Mouse (Mus musculus) heart, embryonic 12.5 days (tissue): ENCODE measurements around the gene Gsta2. TPM values are rescaled to one million over a fixed set of nuclear protein-coding genes. Genes with fewer than 3 reads are reported as not detected.

Source experiments
- ATAC-seq: fragments of 200-750 bp; cut with Nextera tagmentation; 2 replicates; pipeline ENCODE4 v1.8.0; 2017; ENCODE audit warnings: moderate TSS enrichment, moderate library complexity; ENCODE audit not compliant: insufficient number of reproducible peaks, low FRiP score
- H3K27ac ChIP-seq: fragments of 300-500 bp; sonication (generic); 2 replicates; pipeline ENCODE4 v1.5.1; 2016; ENCODE audit warnings: mild to moderate bottlenecking, moderate library complexity; ENCODE audit not compliant: poor library complexity, severe bottlenecking
- H3K27me3 ChIP-seq: fragments of 300-500 bp; sonication (generic); replicated peaks from 2 replicates; pipeline ENCODE4 v1.6.1; 2016; ENCODE audit warnings: mild to moderate bottlenecking, moderate library complexity
- H3K36me3 ChIP-seq: fragments of 300-500 bp; sonication (generic); 2 replicates; pipeline ENCODE4 v1.6.1; 2016; ENCODE audit warnings: mild to moderate bottlenecking, moderate library complexity
- H3K4me1 ChIP-seq: fragments of 300-500 bp; sonication (generic); replicated peaks from 2 replicates; pipeline ENCODE4 v1.6.1; 2016; ENCODE audit warnings: mild to moderate bottlenecking
- H3K4me2 ChIP-seq: fragments of 300-500 bp; sonication (generic); 2 replicates; pipeline ENCODE4 v1.6.1; 2016; ENCODE audit warnings: mild to moderate bottlenecking, moderate library complexity
- H3K4me3 ChIP-seq: fragments of 300-500 bp; sonication (generic); 2 replicates; pipeline ENCODE4 v1.5.1; 2016; ENCODE audit warnings: mild to moderate bottlenecking
- H3K9ac ChIP-seq: fragments of 300-500 bp; sonication (generic); 2 replicates; pipeline ENCODE4 v1.6.1; 2016; ENCODE audit warnings: mild to moderate bottlenecking, moderate library complexity
- H3K9me3 ChIP-seq: fragments of 300-500 bp; sonication (generic); replicated peaks from 2 replicates; pipeline ENCODE4 v1.6.1; 2016; ENCODE audit warnings: mild to moderate bottlenecking, moderate library complexity
- WGBS: fragments of 180-500 bp; shearing (Covaris S2); methylation state at CpG from one replicate; pipeline ENCODE4 v1.1.7; 2016; 5-methylcytosine and 5-hydroxymethylcytosine counted together
- polyA plus RNA-seq: library from polyadenylated mRNA; unstranded; fragments of >200 nt; fragmentation: Nextera tagmentation; extraction: Ambion mirVana; gene quantifications from 2 replicates; pipeline ENCODE4 v1.2.1, GENCODE M21; 2016

The Gsta2 gene
- polyA plus RNA-seq, result not detected in 2 replicates

DNA sequence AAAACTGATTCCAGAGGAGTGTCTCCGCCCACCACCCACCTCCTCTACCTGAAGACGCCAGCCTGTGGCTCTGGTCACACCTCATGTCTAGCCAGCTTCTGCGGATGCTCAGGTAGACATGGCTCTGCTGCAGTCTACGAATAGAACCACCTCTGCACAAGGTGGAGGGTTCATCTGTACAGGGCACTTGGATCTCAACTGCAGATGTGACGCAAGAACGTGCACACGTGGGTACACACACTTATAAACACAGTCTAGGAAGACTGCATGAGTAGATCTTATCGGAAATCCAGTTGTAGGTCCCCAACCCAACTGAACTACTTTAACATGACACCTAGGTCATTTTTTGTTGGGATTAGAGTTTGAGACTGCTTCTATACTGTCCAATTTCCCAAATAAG lies at the start of gene Gsta2:
Gene Gsta2 (minus strand): TSS at position 178 of the 400 bp plus-strand sequence.
- ATAC-seq, result no peak
- Histone ChIP-seq H3K4me3 (no peak within 1 kb of the TSS), H3K27ac (no peak within 1 kb of the TSS), H3K4me2 (no peak within 1 kb of the TSS), H3K4me1 (0 out of 2 replicates have a peak, but pooled peaks cover 5% of the 10 kb centered on the region), H3K9ac (no peak within 1 kb of the TSS), H3K9me3 (no peaks in the 10 kb centered on the region), H3K36me3 (no peaks in the 10 kb centered on the region), H3K27me3 (no peaks in the 10 kb centered on the region)
- 84% methylated on average over 8 of the region's 8 CpGs for WGBS

DNA sequence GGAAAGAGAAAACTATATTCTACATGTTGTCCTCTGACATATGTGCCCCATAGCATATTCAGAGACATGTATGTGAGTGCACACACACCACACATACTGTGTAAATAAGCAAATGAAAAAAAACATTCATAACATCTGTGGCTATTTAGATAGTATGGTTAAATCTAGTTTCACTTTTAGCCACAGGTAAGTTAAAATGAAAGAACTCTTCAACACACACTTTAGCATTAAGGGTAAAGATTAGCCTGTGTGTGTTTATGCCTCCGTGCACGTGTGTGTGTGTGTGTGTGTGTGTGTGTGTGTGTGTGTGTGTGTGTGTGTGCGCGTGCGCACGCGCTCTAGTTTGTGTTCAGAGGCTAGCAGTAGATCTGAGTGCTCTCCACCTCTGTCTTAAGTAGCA lies 46.0 kb upstream of the Gsta2 start:
- WGBS, result 84% methylated on average over 7 of the region's 7 CpGs
- no peak for ATAC-seq

DNA sequence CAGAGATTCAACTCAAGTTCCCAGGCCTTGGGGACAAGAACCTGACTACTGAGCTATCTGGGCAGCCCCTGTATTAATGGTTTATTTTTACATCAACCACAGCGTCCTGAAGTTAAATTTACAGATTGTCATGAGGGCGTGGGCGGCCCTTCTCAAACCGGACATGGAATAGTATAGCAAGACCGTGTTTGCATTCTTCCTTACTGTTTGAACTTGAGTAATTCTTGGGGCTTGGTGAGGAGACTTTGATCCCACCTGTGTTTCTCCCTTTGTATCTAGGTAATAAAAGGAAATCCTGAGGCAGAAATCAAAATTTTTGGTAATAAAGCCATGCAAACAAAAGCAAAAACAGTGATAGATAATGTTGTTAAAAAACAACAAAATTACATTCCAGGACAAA lies 45.0 kb upstream of the Gsta2 start:
- WGBS, result 73% methylated on average over 5 of the region's 5 CpGs
- peaks cover 4% of the 10 kb centered on the region for H3K4me1 ChIP-seq
- no peak for ATAC-seq

More for the DNA sequence above, 46.0 kb upstream of the Gsta2 start:
- H3K27ac ChIP-seq, result no peak overlapping the region
- H3K9ac ChIP-seq, result no peak overlapping the region
- no peaks in the 10 kb centered on the region for H3K9me3 ChIP-seq
- H3K36me3 ChIP-seq, result no peaks in the 10 kb centered on the region
- H3K4me2 ChIP-seq, result no peak overlapping the region
- no peaks in the 10 kb centered on the region for H3K4me1 ChIP-seq
- H3K27me3 ChIP-seq, result peaks cover 22% of the 10 kb centered on the region
- H3K4me3 ChIP-seq, result no peak overlapping the region

DNA sequence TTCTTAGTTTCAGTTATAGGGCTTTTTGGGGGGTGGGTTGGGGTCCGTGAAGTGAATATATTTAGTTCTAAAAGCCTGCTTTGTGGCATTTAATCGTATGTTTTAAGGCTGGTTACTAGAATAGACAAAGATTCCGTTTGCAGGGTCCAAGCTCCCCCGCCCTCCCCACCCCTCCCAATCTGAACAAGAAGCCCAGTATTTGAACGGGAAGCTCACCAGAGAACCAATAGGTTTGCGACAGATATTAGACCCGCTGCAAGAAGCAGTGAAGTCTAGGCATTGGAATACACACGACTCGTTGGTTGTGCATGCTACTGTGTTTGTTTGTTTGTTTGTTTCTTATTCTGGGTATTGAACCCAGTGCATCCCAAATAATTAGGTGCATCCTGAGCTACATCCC lies 40.9 kb upstream of the Gsta2 start:
- no peak overlapping the region for H3K9ac ChIP-seq
- no peak overlapping the region; the same call in 1 of the 2 replicates for H3K4me3 ChIP-seq
- 49% methylated on average over 9 of the region's 9 CpGs for WGBS
- peaks cover 4% of the 10 kb centered on the region for H3K4me1 ChIP-seq
- no peak overlapping the region for H3K27ac ChIP-seq
- H3K9me3 ChIP-seq, result no peaks in the 10 kb centered on the region
- H3K27me3 ChIP-seq, result peaks cover 73% of the 10 kb centered on the region
- no peaks in the 10 kb centered on the region for H3K36me3 ChIP-seq
- ATAC-seq, result no peak
- peak overlapping the region; percentile 73 for H3K4me2 ChIP-seq

More for the DNA sequence above, 45.0 kb upstream of the Gsta2 start:
- peaks cover 32% of the 10 kb centered on the region for H3K27me3 ChIP-seq
- H3K4me3 ChIP-seq, result no peak overlapping the region
- no peak overlapping the region for H3K9ac ChIP-seq
- no peaks in the 10 kb centered on the region for H3K36me3 ChIP-seq
- no peak overlapping the region for H3K4me2 ChIP-seq
- no peak overlapping the region for H3K27ac ChIP-seq
- H3K9me3 ChIP-seq, result no peaks in the 10 kb centered on the region

DNA sequence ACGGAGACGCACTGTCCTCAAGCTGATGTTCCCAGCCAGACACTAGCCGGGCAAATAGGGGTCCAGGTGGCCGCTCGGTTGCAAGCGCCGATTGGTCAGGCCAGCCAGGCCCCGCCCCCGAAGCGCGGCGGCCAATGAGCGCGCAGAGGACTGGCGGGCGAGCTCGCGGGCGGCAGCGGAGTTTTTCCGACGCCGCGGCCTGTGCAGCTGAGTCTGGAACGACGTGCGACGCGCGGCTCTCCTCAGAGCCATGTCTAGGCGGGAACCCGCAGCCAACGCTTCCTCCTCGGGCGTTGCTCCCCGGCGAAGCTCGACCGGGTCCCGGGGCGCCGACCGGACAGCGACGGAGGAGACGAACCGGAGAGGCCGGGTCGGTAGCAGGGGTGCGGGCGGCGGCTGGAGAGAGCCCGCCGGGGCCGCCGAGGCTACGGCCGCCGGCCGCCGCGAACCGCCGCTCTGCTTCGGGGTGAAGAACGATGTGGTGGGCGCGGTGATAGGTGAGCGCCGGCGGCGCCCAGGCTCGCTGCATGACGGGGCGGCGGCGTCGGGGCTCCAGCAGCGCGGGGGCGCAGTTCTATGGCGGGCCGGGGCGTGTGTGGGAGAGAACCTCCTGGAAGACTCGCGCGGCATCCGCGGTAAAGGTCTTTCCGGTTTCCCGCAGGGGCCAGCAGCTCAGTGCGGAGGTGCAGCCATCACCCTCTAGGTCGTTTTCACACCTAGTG lies 40.2 kb upstream of the Gsta2 start, which contains the start of gene Ddx43:
Gene Ddx43 (plus strand): TSS at position 148 of the 722 bp plus-strand sequence.
- H3K27ac ChIP-seq, result no peak within 1 kb of the TSS

DNA sequence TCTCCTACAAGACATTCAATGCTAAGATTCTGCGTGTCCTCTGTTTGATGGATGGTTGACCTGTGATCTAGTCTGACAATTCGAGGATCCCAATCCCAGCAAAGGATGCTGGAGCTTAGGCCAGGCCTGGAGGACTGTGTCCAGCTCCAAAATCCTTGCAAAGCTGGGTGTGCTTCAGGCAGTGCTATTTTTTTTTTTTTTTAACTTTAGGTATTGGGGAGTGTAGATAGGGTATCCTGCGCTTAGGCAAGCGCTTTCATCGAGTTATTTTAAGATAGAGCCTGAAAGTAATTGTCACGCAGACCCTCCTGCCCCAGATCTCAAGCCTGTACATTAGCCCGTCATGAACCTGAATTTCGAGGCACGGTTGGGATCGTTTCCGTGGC lies 39.6 kb upstream of the Gsta2 start:
- H3K4me3 ChIP-seq, result peak overlapping the region; percentile 49
- peaks cover 4% of the 10 kb centered on the region for H3K4me1 ChIP-seq
- no peak overlapping the region for H3K27ac ChIP-seq
- no peaks in the 10 kb centered on the region for H3K36me3 ChIP-seq
- ATAC-seq, result no peak; the same call in 1 of the 2 replicates
- peak overlapping the region; percentile 73 for H3K4me2 ChIP-seq
- WGBS, result 27% methylated on average over 11 of the region's 11 CpGs
- no peaks in the 10 kb centered on the region for H3K9me3 ChIP-seq
- peaks cover 81% of the 10 kb centered on the region for H3K27me3 ChIP-seq
- no peak overlapping the region for H3K9ac ChIP-seq

More for the DNA sequence above, 40.2 kb upstream of the Gsta2 start, which contains the start of gene Ddx43:
- peak; percentile 78 for ATAC-seq
- Histone ChIP-seq H3K4me2 (peak within 1 kb of the TSS; percentile 73), H3K4me1 (peaks cover 4% of the 10 kb centered on the region), H3K9ac (peak within 1 kb of the TSS; percentile 53; the same call in 1 of the 2 replicates), H3K4me3 (peak within 1 kb of the TSS; percentile 49), H3K27me3 (peaks cover 80% of the 10 kb centered on the region), H3K36me3 (no peaks in the 10 kb centered on the region), H3K9me3 (no peaks in the 10 kb centered on the region)
- 3% methylated on average over 89 of the region's 93 CpGs for WGBS

DNA sequence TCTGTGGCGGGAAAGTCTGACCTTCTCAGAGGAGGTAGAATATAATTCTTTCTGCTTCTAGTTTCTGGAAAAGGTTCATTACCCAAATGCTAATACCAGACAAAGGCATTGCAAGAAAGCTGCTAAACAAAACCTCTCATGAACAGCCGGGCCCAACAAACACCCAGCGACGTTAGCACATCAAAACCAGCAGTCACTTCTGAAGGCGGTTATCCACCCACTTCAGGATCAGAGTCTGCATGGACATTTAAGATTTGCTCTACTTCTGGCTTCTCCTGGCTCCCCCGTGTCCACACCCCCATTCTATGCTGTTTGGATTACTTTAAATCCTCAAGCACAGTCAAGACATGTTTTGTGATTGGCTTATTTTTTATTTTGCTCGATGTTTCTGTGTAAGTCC lies 39.0 kb upstream of the Gsta2 start:
- H3K9me3 ChIP-seq, result no peaks in the 10 kb centered on the region
- 60% methylated on average over 7 of the region's 7 CpGs for WGBS
- no peak for ATAC-seq

DNA sequence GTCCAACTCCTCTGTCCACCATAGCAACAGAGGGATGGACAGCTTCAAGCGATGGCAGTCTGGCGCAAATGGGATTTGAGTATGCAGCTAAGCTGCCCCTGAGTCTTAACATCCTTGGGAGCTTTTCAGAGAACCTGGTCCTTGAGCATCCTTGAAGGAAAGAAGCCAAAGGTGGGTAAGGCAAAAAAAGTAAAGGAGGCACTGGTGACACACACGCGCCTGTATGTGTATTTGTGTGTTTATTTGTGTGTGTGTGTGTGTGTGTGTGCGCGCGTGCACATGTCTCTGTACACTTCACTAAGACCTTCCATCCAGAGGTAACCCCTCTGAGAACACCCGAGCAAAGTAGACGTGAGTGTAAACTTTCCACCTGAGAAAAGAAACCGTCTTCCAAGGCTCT lies 38.2 kb upstream of the Gsta2 start:
- no peak overlapping the region for H3K27ac ChIP-seq
- peaks cover 72% of the 10 kb centered on the region for H3K27me3 ChIP-seq
- no peak overlapping the region for H3K4me2 ChIP-seq
- 78% methylated on average over 10 of the region's 10 CpGs for WGBS
- ATAC-seq, result no peak
- H3K9ac ChIP-seq, result no peak overlapping the region
- H3K4me3 ChIP-seq, result no peak overlapping the region
- H3K36me3 ChIP-seq, result no peaks in the 10 kb centered on the region
- peaks cover 4% of the 10 kb centered on the region for H3K4me1 ChIP-seq
- no peaks in the 10 kb centered on the region for H3K9me3 ChIP-seq

More for the DNA sequence above, 39.0 kb upstream of the Gsta2 start:
- H3K36me3 ChIP-seq, result no peaks in the 10 kb centered on the region
- H3K9ac ChIP-seq, result no peak overlapping the region
- peaks cover 4% of the 10 kb centered on the region for H3K4me1 ChIP-seq
- no peak overlapping the region for H3K4me2 ChIP-seq
- H3K4me3 ChIP-seq, result no peak overlapping the region
- H3K27ac ChIP-seq, result no peak overlapping the region
- H3K27me3 ChIP-seq, result peaks cover 80% of the 10 kb centered on the region

DNA sequence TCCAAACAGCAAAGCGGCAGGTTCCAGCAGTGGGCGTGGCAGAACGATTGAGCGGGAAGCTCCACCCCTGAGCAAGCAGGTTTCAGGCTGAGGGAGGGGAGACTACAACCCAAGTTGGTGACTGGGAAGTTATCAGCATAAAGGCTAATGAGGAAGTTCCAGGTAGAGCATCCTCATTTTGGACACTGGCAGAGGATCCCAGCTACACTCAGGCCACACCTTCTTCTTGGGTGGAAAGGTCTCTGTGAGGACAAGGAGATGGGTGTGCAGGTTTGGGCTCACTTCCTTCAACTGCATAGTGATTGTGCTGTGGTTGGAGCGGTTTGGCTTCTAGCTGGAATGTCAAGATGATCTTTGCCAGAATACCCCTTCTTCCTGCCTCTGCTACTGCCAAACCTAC lies 34.4 kb upstream of the Gsta2 start:
- no peak for ATAC-seq
- Histone ChIP-seq H3K9me3 (no peaks in the 10 kb centered on the region), H3K27me3 (peaks cover 46% of the 10 kb centered on the region), H3K27ac (no peak overlapping the region), H3K4me2 (no peak overlapping the region), H3K36me3 (no peaks in the 10 kb centered on the region), H3K4me1 (no peaks in the 10 kb centered on the region), H3K4me3 (no peak overlapping the region), H3K9ac (no peak overlapping the region)
- WGBS, result 32% methylated on average over 5 of the region's 5 CpGs

DNA sequence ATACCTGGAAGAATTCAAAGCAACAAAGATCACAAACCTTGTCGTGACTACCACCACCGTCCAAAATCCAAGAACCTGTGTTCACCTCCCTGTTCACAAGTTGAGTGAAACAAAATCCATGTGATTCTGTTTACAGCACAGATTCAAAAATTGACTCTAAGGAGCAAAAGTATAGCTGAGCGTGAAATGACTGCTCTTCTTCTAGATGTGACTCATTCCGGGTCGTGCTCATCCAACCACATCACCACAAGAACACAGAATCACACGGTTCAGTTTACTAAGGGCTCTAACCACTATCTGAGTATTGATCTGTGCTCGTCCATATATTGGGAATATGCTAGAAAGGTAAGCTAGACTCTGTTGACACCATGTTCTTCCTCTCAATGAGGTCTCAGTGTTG lies 31.4 kb upstream of the Gsta2 start:
- H3K27ac ChIP-seq, result no peak overlapping the region

DNA sequence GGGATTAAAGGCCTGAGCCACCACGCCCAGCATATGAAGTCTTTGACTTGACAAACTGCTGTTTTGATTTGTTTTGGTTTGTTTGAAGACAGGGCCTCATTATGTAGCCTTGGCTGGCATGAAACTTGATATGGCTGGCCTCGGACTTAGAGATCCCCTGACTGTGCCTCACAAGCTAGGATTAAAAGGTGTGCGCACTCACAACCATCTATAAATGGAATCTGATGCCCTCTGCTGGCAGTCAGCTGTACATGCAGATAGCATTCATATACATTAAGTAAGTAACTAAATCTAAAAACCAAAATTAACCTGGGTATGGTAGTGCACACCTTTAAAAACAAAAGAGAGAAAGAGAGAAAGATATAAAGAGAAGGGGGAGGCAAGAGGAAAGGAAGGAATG lies 30.3 kb upstream of the Gsta2 start:
- no peaks in the 10 kb centered on the region for H3K4me1 ChIP-seq
- no peaks in the 10 kb centered on the region for H3K9me3 ChIP-seq
- 56% methylated on average over 3 of the region's 3 CpGs for WGBS
- H3K4me2 ChIP-seq, result no peak overlapping the region
- no peak for ATAC-seq
- peaks cover 5% of the 10 kb centered on the region for H3K27me3 ChIP-seq
- no peak overlapping the region for H3K9ac ChIP-seq
- no peak overlapping the region for H3K4me3 ChIP-seq
- no peaks in the 10 kb centered on the region for H3K36me3 ChIP-seq
- no peak overlapping the region for H3K27ac ChIP-seq

More for the DNA sequence above, 31.4 kb upstream of the Gsta2 start:
- no peaks in the 10 kb centered on the region for H3K9me3 ChIP-seq
- H3K9ac ChIP-seq, result no peak overlapping the region
- ATAC-seq, result no peak
- WGBS, result 78% methylated on average over 7 of the region's 7 CpGs
- H3K4me3 ChIP-seq, result no peak overlapping the region
- no peak overlapping the region for H3K4me2 ChIP-seq
- H3K36me3 ChIP-seq, result no peaks in the 10 kb centered on the region
- H3K4me1 ChIP-seq, result no peaks in the 10 kb centered on the region
- peaks cover 15% of the 10 kb centered on the region for H3K27me3 ChIP-seq
